Mouse (Mus musculus) left cerebral cortex, adult 6 months (tissue): Measurements from ENCODE around the gene Casp7. TPM values are rescaled to one million over a fixed set of nuclear protein-coding genes. Genes with fewer than 3 reads are reported as not detected.

Experiments
- long read RNA-seq, 2 experiments: library from polyadenylated mRNA; unstranded; transcript quantifications; one replicate each; pipeline ENCODE4 v2.0.0; 2019 to 2020
- polyA plus RNA-seq: library from polyadenylated mRNA; unstranded; fragments of <200 nt; fragmentation: Nextera tagmentation; gene quantifications from 2 replicates; pipeline ENCODE4 v1.2.3, GENCODE M21; 2021

Gene Casp7
- 3.0 and 3.3 TPM in 2 replicates for polyA plus RNA-seq
- long read RNA-seq, experiment 1, transcript Casp7-201 (7 exons, 2,350 nt): major isoform, 12 of 13 reads
- long read RNA-seq, experiment 1, partial matches to known transcripts: 0 of 13 reads
- long read RNA-seq, experiment 1, other reads (novel, unspliced or antisense): 0 of 13 reads
- long read RNA-seq, experiment 2, partial matches to known transcripts: 1 of 8 reads
- long read RNA-seq, experiment 2, other reads (novel, unspliced or antisense): 2 of 8 reads

GRCm38 (mm10) chr19:56396669-56397621, at the start of gene Casp7:
Casp7 (plus strand) TSS chr19:56397129.

GRCm38 (mm10) chr19:56389879-56390278, 7.0 kb upstream of the Casp7 start, which contains the start of gene Nrap:
Nrap (minus strand) TSS chr19:56390037.

GRCm38 (mm10) chr19:56461522-56462101, 64.7 kb downstream of the Casp7 start, which contains the start of gene Plekhs1:
Plekhs1 (plus strand) TSS chr19:56461640.

Other genes starting within 250 kb of the Casp7 start
- gene Habp2, start 110.0 kb upstream of the Casp7 start, polyA plus RNA-seq: not detected in 2 replicates
- gene Nrap, start 7.1 kb upstream of the Casp7 start, polyA plus RNA-seq: 0.19 and 0.27 TPM in 2 replicates
- 0.25 and 0.33 TPM in 2 replicates for gene Plekhs1, start 64.5 kb downstream of the Casp7 start, polyA plus RNA-seq
- 6.7 and 7.2 TPM in 2 replicates for gene Dclre1a, start 151.1 kb downstream of the Casp7 start, polyA plus RNA-seq
- gene Nhlrc2, start 151.1 kb downstream of the Casp7 start, polyA plus RNA-seq: 1.5 and 2.0 TPM in 2 replicates